Mouse (Mus musculus) megakaryocyte, embryonic 14.5 days (primary cell): ENCODE measurements around the gene Atf3.

Source experiments
- FLI1 ChIP-seq: IDR thresholded peaks from 2 replicates; pipeline ENCODE4 v1.6.1; 2012; ENCODE audit warnings: low read length, inconsistent platforms, mixed read lengths
- GATA1 ChIP-seq: IDR thresholded peaks from 3 replicates; pipeline ENCODE4 v1.6.1; 2012; ENCODE audit warnings: mixed read lengths, low read length, inconsistent platforms, borderline replicate concordance

- TF ChIP-seq GATA1 = no peak
- TF ChIP-seq FLI1 = no peak
Measured at GRCm38 (mm10) chr1:191224981-191225703, 7.3 kb upstream of the Atf3 start.
